Mouse (Mus musculus) CD4-positive helper T cell, adult 2 months (primary cell): ENCODE results near the gene Arhgef3.

Source experiments
- DNase-seq: peaks from one replicate; pipeline ENCODE4 v3.0.0-alpha.2; 2012; ENCODE audit warnings: low read depth, missing footprints, low spot score

The Arhgef3 gene

GRCm38 (mm10) chr14:27108748-27109504 is 5.8 kb upstream of the Arhgef3 start:
- no peak for DNase-seq

GRCm38 (mm10) chr14:27115275-27115660 is 569 bp downstream of the Arhgef3 start:
- DNase-seq, result no peak

DNA sequence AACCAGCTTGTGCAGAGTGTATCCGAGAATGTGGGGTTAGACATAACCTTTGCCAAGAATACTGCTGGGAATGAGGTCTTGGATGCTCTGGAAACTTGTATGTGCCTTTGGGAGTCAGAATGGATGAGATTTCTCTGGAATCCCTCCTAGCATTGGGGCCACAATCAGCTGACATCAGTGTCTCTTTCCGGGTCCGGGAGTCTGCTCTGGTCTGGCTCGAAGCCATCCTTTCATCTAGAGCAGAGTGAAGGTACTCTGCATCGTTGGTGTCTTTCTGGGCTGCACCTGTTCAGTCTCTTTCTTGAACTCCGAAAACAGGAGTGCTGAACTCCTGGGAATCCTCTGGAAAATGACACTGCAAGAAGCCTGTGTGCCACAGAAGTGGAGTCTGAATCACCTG is 1.3 kb downstream of the Arhgef3 start:
- DNase-seq, result no peak

GRCm38 (mm10) chr14:27116577-27117165 is 2.0 kb downstream of the Arhgef3 start:
- DNase-seq, result no peak

GRCm38 (mm10) chr14:27118546-27118945 is 3.8 kb downstream of the Arhgef3 start:
- no peak for DNase-seq

DNA sequence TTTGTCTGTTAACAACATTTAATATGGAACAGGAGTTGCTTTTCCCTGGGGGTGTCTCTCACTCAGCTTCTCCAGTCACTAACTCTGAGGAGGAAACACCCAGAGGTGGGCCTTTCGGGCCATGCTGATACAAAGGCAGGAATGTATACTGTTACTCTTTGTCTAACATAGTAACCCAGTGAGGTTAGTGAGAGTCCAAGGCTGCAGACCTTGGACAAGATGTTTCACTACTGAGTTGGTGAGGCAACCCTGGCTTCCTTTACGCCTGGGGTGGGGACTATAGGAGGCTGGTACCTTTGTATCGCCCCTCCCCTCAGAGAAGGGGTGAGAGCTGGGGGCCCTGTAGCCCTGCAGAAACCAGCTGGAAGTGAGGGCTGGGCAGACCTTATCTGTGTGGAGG is 7.9 kb downstream of the Arhgef3 start:
- DNase-seq, result peak; percentile 13

- DNase-seq, result peak; percentile 60
Observed at GRCm38 (mm10) chr14:27123543-27123942, 8.8 kb downstream of the Arhgef3 start.

- DNase-seq, result no peak
Observed at GRCm38 (mm10) chr14:27130031-27130430, 15.3 kb downstream of the Arhgef3 start.

GRCm38 (mm10) chr14:27130676-27131075 is 16.0 kb downstream of the Arhgef3 start:
- DNase-seq, result no peak

GRCm38 (mm10) chr14:27131521-27131920 is 16.8 kb downstream of the Arhgef3 start:
- DNase-seq, result no peak

DNA sequence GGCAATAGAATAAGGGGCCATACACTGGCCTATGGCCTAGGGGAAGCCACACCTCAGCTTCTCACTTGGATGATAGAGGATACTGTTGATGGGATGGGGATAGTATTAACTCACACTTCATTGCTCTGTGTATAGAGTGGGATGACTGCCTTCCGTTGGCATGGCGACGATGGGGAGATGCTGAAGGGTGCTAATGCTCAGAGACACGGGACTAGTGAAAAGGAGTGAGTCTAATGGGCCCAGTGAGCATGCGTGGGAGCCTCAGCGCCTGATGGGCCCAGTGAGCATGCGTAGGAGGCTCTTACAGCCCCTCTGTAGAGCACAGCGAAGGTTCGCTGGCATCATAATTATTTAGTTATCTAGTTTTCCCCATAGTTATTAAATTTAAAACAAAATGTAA is 24.2 kb downstream of the Arhgef3 start:
- DNase-seq, result no peak

- DNase-seq, result no peak
Observed at GRCm38 (mm10) chr14:27139968-27140367, 25.3 kb downstream of the Arhgef3 start.

- DNase-seq, result no peak
Observed at GRCm38 (mm10) chr14:27141486-27141885, 26.8 kb downstream of the Arhgef3 start.

- no peak for DNase-seq
Observed at GRCm38 (mm10) chr14:27142680-27143079, 28.0 kb downstream of the Arhgef3 start.

DNA sequence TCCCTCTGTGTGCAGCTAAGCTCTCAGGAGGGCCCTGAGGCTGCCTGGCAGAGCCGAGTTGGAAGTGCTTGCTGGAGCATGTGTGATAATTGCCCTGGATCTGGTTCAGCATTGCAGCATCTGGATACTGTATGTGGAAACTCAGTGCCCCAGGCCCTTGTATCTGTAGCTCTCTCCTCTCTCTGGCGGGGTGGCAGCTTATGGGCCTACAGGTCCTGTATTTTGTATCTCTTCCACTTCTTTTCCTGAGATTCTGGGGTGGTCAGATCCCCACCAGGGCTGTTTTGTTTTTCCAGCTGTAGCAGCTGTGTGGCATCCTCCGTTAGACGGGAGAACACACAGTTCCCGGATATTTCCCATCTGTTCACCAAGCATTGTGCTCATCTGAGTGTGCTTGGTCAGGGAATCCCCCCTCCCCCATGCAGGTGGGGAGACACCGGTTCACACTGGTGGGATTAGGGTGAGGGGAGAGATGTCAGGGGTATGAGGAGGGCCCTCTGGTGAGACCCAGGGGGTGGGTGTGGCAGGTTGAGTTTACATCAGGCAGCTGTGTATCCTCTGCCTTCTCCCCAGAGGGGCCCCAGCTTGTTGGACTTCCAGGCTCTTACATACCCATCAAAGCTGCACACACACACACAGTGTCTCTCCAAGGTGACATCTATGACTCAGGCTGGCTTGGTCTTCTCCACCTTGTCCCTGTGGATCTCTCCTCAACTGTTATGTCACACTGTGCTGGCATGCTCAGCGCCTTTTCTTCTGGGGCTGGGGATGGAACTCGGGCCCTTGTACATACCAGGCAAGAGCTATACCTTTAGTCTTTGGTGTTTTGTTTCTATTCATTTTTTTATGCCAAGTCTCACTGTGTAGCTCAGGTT is 30.7 kb downstream of the Arhgef3 start:
- DNase-seq, result no peak

DNA sequence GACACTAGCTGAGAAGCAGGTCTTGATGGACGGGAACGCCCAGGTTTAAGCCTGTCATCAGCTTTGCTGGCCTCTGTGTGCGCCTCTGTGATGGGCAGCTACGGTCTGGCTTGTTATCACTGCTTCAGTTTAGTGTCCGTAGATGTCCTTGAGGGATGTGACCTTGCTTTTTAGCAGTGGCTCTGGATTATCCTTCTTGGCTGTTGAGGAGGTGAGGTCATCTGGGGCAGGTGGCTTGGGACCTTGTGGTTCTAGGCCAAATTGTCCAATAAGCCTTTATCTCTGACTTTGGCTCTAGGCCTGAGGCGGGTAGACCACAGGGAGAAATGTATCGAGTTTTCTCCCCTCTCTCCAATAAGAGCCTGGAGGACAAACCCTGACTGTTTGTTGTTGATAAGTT is 33.0 kb downstream of the Arhgef3 start:
- DNase-seq, result no peak

- DNase-seq, result no peak
Observed at GRCm38 (mm10) chr14:27149401-27149800, 34.7 kb downstream of the Arhgef3 start.

DNA sequence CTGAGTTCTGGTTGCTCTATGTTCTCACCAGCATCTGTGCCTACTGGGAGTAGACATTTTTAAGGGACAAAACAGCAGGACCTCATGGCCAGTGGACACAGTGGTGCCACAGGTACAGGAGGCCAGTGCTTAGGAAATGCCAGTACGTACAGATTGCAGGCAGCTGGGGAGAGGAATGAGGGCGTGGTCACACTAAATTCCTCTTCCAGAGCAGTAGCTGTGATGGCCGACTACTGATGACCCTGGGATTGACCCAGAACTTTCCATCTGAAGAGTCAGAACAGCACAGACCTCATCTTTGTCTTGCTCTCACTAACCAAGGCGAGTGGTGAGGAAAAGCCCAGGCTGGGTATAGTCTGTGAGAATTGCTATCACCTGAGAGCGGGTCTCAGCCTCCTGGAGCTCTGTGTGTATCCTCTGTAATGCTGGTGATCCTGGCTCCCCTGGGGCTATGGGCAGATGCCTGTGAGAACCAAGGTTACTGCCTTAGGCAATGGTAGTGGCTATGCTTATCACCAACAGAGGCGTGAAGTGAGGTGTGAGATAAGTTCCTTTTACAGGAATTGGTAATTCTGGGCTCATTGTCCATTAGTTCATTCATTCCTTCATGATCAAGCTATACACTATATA is 35.4 kb downstream of the Arhgef3 start:
- no peak for DNase-seq

- no peak for DNase-seq
Observed at GRCm38 (mm10) chr14:27151432-27151831, 36.7 kb downstream of the Arhgef3 start.

- no peak for DNase-seq
Observed at GRCm38 (mm10) chr14:27155088-27155487, 40.4 kb downstream of the Arhgef3 start.

- DNase-seq, result no peak
Observed at GRCm38 (mm10) chr14:27156032-27156431, 41.3 kb downstream of the Arhgef3 start.

- no peak for DNase-seq
Observed at GRCm38 (mm10) chr14:27158133-27158532, 43.4 kb downstream of the Arhgef3 start.
